Mouse (Mus musculus): ENCODE data around the gene Sel1l. TPM values are rescaled to one million over a fixed set of nuclear protein-coding genes. Genes with fewer than 3 reads are reported as not detected.

The Sel1l gene
- polyA plus RNA-seq, 1 experiment = 15.8 TPM

- Histone ChIP-seq H3K36me3 (ENCODE audit: control insufficient read depth, insufficient read depth, low read length) (no peaks in the 10 kb centered on the region), H3K4me3 (ENCODE audit: control insufficient read depth, low read depth, low read length) (no peak overlapping the region), H3K27me3 (ENCODE audit: control insufficient read depth, insufficient read depth, low read length) (no peaks in the 10 kb centered on the region), H3K4me1 (ENCODE audit: control insufficient read depth, insufficient read depth, low read length) (no peaks in the 10 kb centered on the region), H3K27ac (ENCODE audit: control insufficient read depth, insufficient read depth, low read depth, low read length) (no peak overlapping the region)
- TF ChIP-seq POLR2A (IDR thresholded peaks at IDR 0.05; ENCODE audit: control insufficient read depth, low read depth, low read length) (no peak), CTCF (IDR thresholded peaks at IDR 0.05; ENCODE audit: control insufficient read depth, insufficient read depth, insufficient replicate concordance, low read depth, low read length) (no peak)
Measured at GRCm38 (mm10) chr12:91803207-91803932, 45.6 kb downstream of the Sel1l start.

- no peak overlapping the region for H3K4me3 ChIP-seq (ENCODE audit: control insufficient read depth, low read depth, low read length)
- no peaks in the 10 kb centered on the region for H3K27me3 ChIP-seq (ENCODE audit: control insufficient read depth, insufficient read depth, low read length)
- H3K27ac ChIP-seq (ENCODE audit: control insufficient read depth, insufficient read depth, low read depth, low read length) = no peak overlapping the region
- H3K4me1 ChIP-seq (ENCODE audit: control insufficient read depth, insufficient read depth, low read length) = no peaks in the 10 kb centered on the region
- no peaks in the 10 kb centered on the region for H3K36me3 ChIP-seq (ENCODE audit: control insufficient read depth, insufficient read depth, low read length)
- no peak for TF ChIP-seq POLR2A (IDR thresholded peaks at IDR 0.05; ENCODE audit: control insufficient read depth, low read depth, low read length)
- no peak for TF ChIP-seq CTCF (IDR thresholded peaks at IDR 0.05; ENCODE audit: control insufficient read depth, insufficient read depth, insufficient replicate concordance, low read depth, low read length)
Measured at GRCm38 (mm10) chr12:91802586-91803206, 46.3 kb downstream of the Sel1l start.

GRCm38 (mm10) chr12:91800861-91801385, 48.0 kb downstream of the Sel1l start:
- H3K4me3 ChIP-seq (ENCODE audit: control insufficient read depth, low read depth, low read length) = no peak overlapping the region
- H3K27me3 ChIP-seq (ENCODE audit: control insufficient read depth, insufficient read depth, low read length) = no peaks in the 10 kb centered on the region
- no peak overlapping the region for H3K27ac ChIP-seq (ENCODE audit: control insufficient read depth, insufficient read depth, low read depth, low read length)
- H3K36me3 ChIP-seq (ENCODE audit: control insufficient read depth, insufficient read depth, low read length) = no peaks in the 10 kb centered on the region
- no peaks in the 10 kb centered on the region for H3K4me1 ChIP-seq (ENCODE audit: control insufficient read depth, insufficient read depth, low read length)
- TF ChIP-seq CTCF (IDR thresholded peaks at IDR 0.05; ENCODE audit: control insufficient read depth, insufficient read depth, insufficient replicate concordance, low read depth, low read length) (no peak), POLR2A (IDR thresholded peaks at IDR 0.05; ENCODE audit: control insufficient read depth, low read depth, low read length) (no peak)

- no peaks in the 10 kb centered on the region for H3K4me1 ChIP-seq (ENCODE audit: control insufficient read depth, insufficient read depth, low read length)
- H3K27me3 ChIP-seq (ENCODE audit: control insufficient read depth, insufficient read depth, low read length) = no peaks in the 10 kb centered on the region
- no peak overlapping the region for H3K4me3 ChIP-seq (ENCODE audit: control insufficient read depth, low read depth, low read length)
- H3K36me3 ChIP-seq (ENCODE audit: control insufficient read depth, insufficient read depth, low read length) = no peaks in the 10 kb centered on the region
- TF ChIP-seq CTCF (IDR thresholded peaks at IDR 0.05; ENCODE audit: control insufficient read depth, insufficient read depth, insufficient replicate concordance, low read depth, low read length) (no peak), POLR2A (IDR thresholded peaks at IDR 0.05; ENCODE audit: control insufficient read depth, low read depth, low read length) (no peak)
- H3K27ac ChIP-seq (ENCODE audit: control insufficient read depth, insufficient read depth, low read depth, low read length) = no peak overlapping the region
Measured at GRCm38 (mm10) chr12:91799821-91800335, 49.1 kb downstream of the Sel1l start.

GRCm38 (mm10) chr12:91799379-91799773, 49.6 kb downstream of the Sel1l start:
- Histone ChIP-seq H3K36me3 (ENCODE audit: control insufficient read depth, insufficient read depth, low read length) (no peaks in the 10 kb centered on the region), H3K4me1 (ENCODE audit: control insufficient read depth, insufficient read depth, low read length) (no peaks in the 10 kb centered on the region), H3K4me3 (ENCODE audit: control insufficient read depth, low read depth, low read length) (no peak overlapping the region), H3K27ac (ENCODE audit: control insufficient read depth, insufficient read depth, low read depth, low read length) (no peak overlapping the region), H3K27me3 (ENCODE audit: control insufficient read depth, insufficient read depth, low read length) (no peaks in the 10 kb centered on the region)
- TF ChIP-seq POLR2A (IDR thresholded peaks at IDR 0.05; ENCODE audit: control insufficient read depth, low read depth, low read length) = no peak
- TF ChIP-seq CTCF (IDR thresholded peaks at IDR 0.05; ENCODE audit: control insufficient read depth, insufficient read depth, insufficient replicate concordance, low read depth, low read length) = no peak

GRCm38 (mm10) chr12:91798720-91799378, 50.1 kb downstream of the Sel1l start:
- Histone ChIP-seq H3K4me1 (ENCODE audit: control insufficient read depth, insufficient read depth, low read length) (no peaks in the 10 kb centered on the region), H3K36me3 (ENCODE audit: control insufficient read depth, insufficient read depth, low read length) (no peaks in the 10 kb centered on the region), H3K27me3 (ENCODE audit: control insufficient read depth, insufficient read depth, low read length) (no peaks in the 10 kb centered on the region), H3K4me3 (ENCODE audit: control insufficient read depth, low read depth, low read length) (no peak overlapping the region), H3K27ac (ENCODE audit: control insufficient read depth, insufficient read depth, low read depth, low read length) (no peak overlapping the region)
- TF ChIP-seq POLR2A (IDR thresholded peaks at IDR 0.05; ENCODE audit: control insufficient read depth, low read depth, low read length) = no peak
- no peak for TF ChIP-seq CTCF (IDR thresholded peaks at IDR 0.05; ENCODE audit: control insufficient read depth, insufficient read depth, insufficient replicate concordance, low read depth, low read length)

- TF ChIP-seq CTCF (IDR thresholded peaks at IDR 0.05; ENCODE audit: control insufficient read depth, insufficient read depth, insufficient replicate concordance, low read depth, low read length) (no peak), POLR2A (IDR thresholded peaks at IDR 0.05; ENCODE audit: control insufficient read depth, low read depth, low read length) (no peak)
- Histone ChIP-seq H3K4me3 (ENCODE audit: control insufficient read depth, low read depth, low read length) (no peak overlapping the region), H3K4me1 (ENCODE audit: control insufficient read depth, insufficient read depth, low read length) (peaks cover 3% of the 10 kb centered on the region; the same call in 1 of the 2 replicates), H3K27me3 (ENCODE audit: control insufficient read depth, insufficient read depth, low read length) (no peaks in the 10 kb centered on the region), H3K27ac (ENCODE audit: control insufficient read depth, insufficient read depth, low read depth, low read length) (no peak overlapping the region), H3K36me3 (ENCODE audit: control insufficient read depth, insufficient read depth, low read length) (no peaks in the 10 kb centered on the region)
Measured at GRCm38 (mm10) chr12:91796774-91797173, 52.2 kb downstream of the Sel1l start.

Measured in testis, adult 2 months (tissue).